ENCODE assay signal across 8 mouse cellular contexts in the genomic region with DNA sequence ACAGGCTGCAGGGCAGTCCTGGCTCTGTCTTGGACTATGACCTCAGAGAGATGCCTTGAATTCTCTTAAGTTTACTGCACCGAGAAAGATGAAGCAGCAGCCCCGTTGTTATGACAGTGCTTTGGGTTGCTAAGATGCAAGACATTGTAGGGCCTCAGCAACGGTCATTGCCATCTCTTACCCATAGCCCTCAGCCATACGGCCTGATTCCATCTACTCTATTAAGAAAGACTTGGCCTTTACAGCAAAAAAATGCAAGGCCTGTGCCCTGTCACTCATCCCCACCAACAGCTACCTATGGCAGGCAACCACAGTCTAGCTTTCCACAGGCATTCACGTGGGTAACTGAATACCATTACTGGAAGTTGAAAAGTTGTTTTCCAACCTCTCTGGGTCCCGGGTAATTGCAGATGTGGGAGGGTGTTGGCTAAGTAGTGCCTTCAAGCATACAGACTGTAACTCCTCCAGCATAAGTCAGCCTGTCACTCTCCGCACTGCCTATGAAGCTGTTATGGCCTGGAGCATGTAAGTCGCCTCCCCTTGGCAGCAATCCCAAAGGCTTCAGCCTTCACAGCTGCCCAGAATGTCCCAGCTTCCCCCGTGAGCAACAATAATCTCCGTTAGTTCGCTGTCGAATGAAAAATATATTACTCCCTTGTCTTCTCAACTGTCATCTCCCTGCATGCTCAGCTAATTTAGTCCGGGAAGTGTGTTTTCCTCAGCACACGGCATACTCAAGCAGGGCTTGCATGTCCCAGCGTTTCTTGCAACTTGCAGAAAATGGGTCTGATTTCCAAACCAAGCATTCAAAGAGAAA.
DNase-seq lines count a peak whose midpoint lies in the region; ATAC-seq lines count a peak whose summit lies in the region.

No protein-coding gene starts in this region.

- H3K4me2 ChIP-seq in hindbrain, embryonic 15.5 days = peak overlapping the region; percentile 12
- peak overlapping the region; percentile 27 for H3K4me2 ChIP-seq in limb, embryonic 13.5 days (replicated peaks)
- peak overlapping the region; percentile 42 for H3K4me2 ChIP-seq in stomach, embryonic 15.5 days

- no peak overlapping the region for H3K9ac ChIP-seq in hindbrain, embryonic 15.5 days
- no peak overlapping the region for H3K9ac ChIP-seq in limb, embryonic 13.5 days
- H3K9ac ChIP-seq in stomach, embryonic 15.5 days = no peak overlapping the region

- H3K4me3 ChIP-seq in hindbrain, embryonic 15.5 days = no peak overlapping the region
- H3K4me3 ChIP-seq in limb, embryonic 13.5 days = no peak overlapping the region
- H3K4me3 ChIP-seq in stomach, embryonic 15.5 days (replicated peaks) = no peak overlapping the region; the same call in 1 of the 2 replicates

- no peaks in the 10 kb centered on the region for H3K27me3 ChIP-seq in hindbrain, embryonic 15.5 days
- H3K27me3 ChIP-seq in limb, embryonic 13.5 days = no peaks in the 10 kb centered on the region
- no peaks in the 10 kb centered on the region for H3K27me3 ChIP-seq in stomach, embryonic 15.5 days (replicated peaks)

- peak; percentile 56; the same call in 1 of the 2 replicates for ATAC-seq in hindbrain, embryonic 15.5 days (ENCODE audit: low FRiP score, low read depth)
- peak; percentile 78 for ATAC-seq in limb, embryonic 13.5 days (ENCODE audit: low FRiP score, low read depth)
- peak; percentile 47; the same call in 1 of the 2 replicates for ATAC-seq in stomach, embryonic 15.5 days (ENCODE audit: insufficient read depth, low FRiP score, low read depth)

- H3K9me3 ChIP-seq in hindbrain, embryonic 15.5 days = no peaks in the 10 kb centered on the region
- H3K9me3 ChIP-seq in limb, embryonic 13.5 days = no peaks in the 10 kb centered on the region
- H3K9me3 ChIP-seq in stomach, embryonic 15.5 days = no peaks in the 10 kb centered on the region

- H3K27ac ChIP-seq in hindbrain, embryonic 15.5 days (replicated peaks) = no peak overlapping the region
- no peak overlapping the region for H3K27ac ChIP-seq in limb, embryonic 13.5 days
- H3K27ac ChIP-seq in stomach, embryonic 15.5 days = peak overlapping the region; percentile 44; the same call in 1 of the 2 replicates

- WGBS in hindbrain, embryonic 15.5 days = 45% methylated on average over 15 of the region's 15 CpGs
- 49% methylated on average over 15 of the region's 15 CpGs for WGBS in limb, embryonic 13.5 days
- 47% methylated on average over 15 of the region's 15 CpGs for WGBS in stomach, embryonic 15.5 days

- H3K4me1 ChIP-seq in hindbrain, embryonic 15.5 days (replicated peaks) = peaks cover 16% of the 10 kb centered on the region
- H3K4me1 ChIP-seq in limb, embryonic 13.5 days = peaks cover 14% of the 10 kb centered on the region; the same call in 1 of the 2 replicates
- H3K4me1 ChIP-seq in stomach, embryonic 15.5 days = 0 out of 2 replicates have a peak, but pooled peaks cover 4% of the 10 kb centered on the region

- peak; percentile 14 for DNase-seq in embryo, embryonic 11.5 days (ENCODE audit: low read depth, low spot score)
- DNase-seq in embryo, embryonic 10.5 days (ENCODE audit: low spot score) = no peak
- peak; percentile 40 to 54 for DNase-seq in right cerebral cortex, postnatal 10 days (ENCODE audit: low spot score in 2 of 2)
- DNase-seq in right cerebral cortex, postnatal 25 days = no peak
- no peak for DNase-seq in thymus, postnatal 0 days (ENCODE audit: low spot score)

- H3K36me3 ChIP-seq in hindbrain, embryonic 15.5 days = no peaks in the 10 kb centered on the region
- no peaks in the 10 kb centered on the region for H3K36me3 ChIP-seq in limb, embryonic 13.5 days
- H3K36me3 ChIP-seq in stomach, embryonic 15.5 days = no peaks in the 10 kb centered on the region

Comparison
In these comparisons a context has a peak if more than half of its experiments do, and no peak if none do; other contexts are left out.
1. DNase-seq: peak in embryo, embryonic 11.5 days (single experiment) and right cerebral cortex, postnatal 10 days (2 of 2); none in embryo, embryonic 10.5 days (single experiment), right cerebral cortex, postnatal 25 days (single experiment) and thymus, postnatal 0 days (single experiment).
2. Peak in every context shown above with its lines, with median percentiles within 50 percentile points of each other: ATAC-seq and H3K4me2 ChIP-seq.